Mouse (Mus musculus) layer of hippocampus, adult 2 months (tissue): ENCODE measurements around the gene Ccdc59. TPM values are rescaled to one million over a fixed set of nuclear protein-coding genes. Genes with fewer than 3 reads are reported as not detected.
A peak's percentile ranks its signal among the peaks of the same experiment; 100 is the strongest.

Experiments
- DNase-seq, 2 experiments: peaks; one replicate each; pipeline ENCODE4 v3.0.0; 2022; ENCODE audit warnings: low spot score in 2 of 2
- H3K27ac ChIP-seq: fragments of 200-600 bp; 2 replicates; pipeline ENCODE4 v1.8.1; 2022
- H3K4me3 ChIP-seq: fragments of 200-600 bp; 2 replicates; pipeline ENCODE4 v1.8.1; 2022; ENCODE audit warnings: mild to moderate bottlenecking
- CTCF ChIP-seq: fragments of 200-600 bp; conservative IDR thresholded peaks from 2 replicates; pipeline ENCODE4 v1.8.1; 2022; ENCODE audit warnings: antibody characterized with exemption, mild to moderate bottlenecking, moderate library complexity
- long read RNA-seq, 2 experiments: library from polyadenylated mRNA; stranded (forward); transcript quantifications; one replicate each; pipeline ENCODE4 v2.0.0; 2021; ENCODE audit warnings: borderline mapping rate in 2 of 2
- total RNA-seq, 2 experiments: library from RNA; stranded (reverse); gene quantifications; 2 replicates each; pipeline ENCODE4 v1.2.3; 2021

The Ccdc59 gene
- total RNA-seq = 10 to 100 TPM; 21.4 to 22.6 TPM
- long read RNA-seq, experiment 1, full-length matches to known transcripts = 19 of 19 reads
- long read RNA-seq, experiment 1, partial matches to known transcripts = 0 of 19 reads
- long read RNA-seq, experiment 1, other reads (novel, unspliced or antisense) = 0 of 19 reads
- long read RNA-seq, experiment 2, full-length matches to known transcripts = 23 of 26 reads
- long read RNA-seq, experiment 2, partial matches to known transcripts = 2 of 26 reads
- long read RNA-seq, experiment 2, other reads (novel, unspliced or antisense) = 1 of 26 reads

- DNase-seq = peak; percentile 96 to 97
- H3K27ac ChIP-seq = peak within 1 kb of the TSS; percentile 100
- peak; percentile 93 for TF ChIP-seq CTCF
Observed at GRCm38 (mm10) chr10:105840928-105841888, at the start of gene Ccdc59, which contains the start of gene Mettl25. Ccdc59 (plus strand) TSS chr10:105841067. Mettl25 (minus strand) TSS chr10:105841380.

GRCm38 (mm10) chr10:105793776-105794552, 46.9 kb upstream of the Ccdc59 start:
- no peak overlapping the region for H3K27ac ChIP-seq

More at GRCm38 (mm10) chr10:105840928-105841888, at the start of gene Ccdc59, which contains the start of gene Mettl25:
- peak within 1 kb of the TSS; percentile 89 for H3K4me3 ChIP-seq

DNA sequence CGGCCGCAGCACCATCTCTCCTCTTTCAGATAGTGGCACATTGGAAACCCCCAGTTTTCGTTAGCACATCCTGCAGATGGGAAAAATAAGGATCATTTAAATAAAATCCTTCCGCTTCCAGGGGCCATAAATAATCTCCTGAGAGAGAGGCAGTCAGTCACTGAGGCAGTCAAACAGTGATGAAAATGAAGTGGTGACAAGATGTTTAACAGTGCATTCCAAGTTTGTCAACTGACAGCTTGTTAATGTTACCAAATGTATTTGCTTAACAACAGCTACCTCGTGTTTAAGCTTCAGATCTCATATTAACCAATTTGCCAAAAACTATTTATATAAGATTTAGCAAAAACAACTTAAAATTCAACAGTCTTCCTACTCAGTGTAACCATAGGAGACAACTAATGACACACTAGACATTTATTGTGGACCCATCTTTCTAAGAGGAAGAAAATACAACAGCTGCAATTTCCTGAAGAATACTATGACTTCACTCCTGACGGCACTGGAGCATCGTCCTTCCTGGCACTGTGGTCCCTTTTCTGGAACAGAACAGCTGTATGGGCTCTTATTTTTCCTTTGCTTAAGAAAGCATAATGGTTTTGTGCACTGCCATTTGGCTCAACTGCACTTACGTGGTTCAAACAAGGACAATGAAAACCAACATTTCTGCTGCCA, 43.5 kb upstream of the Ccdc59 start:
- TF ChIP-seq CTCF = no peak
- no peak overlapping the region for H3K4me3 ChIP-seq
- no peak overlapping the region for H3K27ac ChIP-seq
- no peak for DNase-seq

More at GRCm38 (mm10) chr10:105793776-105794552, 46.9 kb upstream of the Ccdc59 start:
- no peak for TF ChIP-seq CTCF
- no peak overlapping the region for H3K4me3 ChIP-seq
- no peak for DNase-seq

- DNase-seq = no peak
- Histone ChIP-seq H3K27ac (no peak overlapping the region), H3K4me3 (no peak overlapping the region)
- no peak for TF ChIP-seq CTCF
Observed at GRCm38 (mm10) chr10:105801147-105801546, 39.7 kb upstream of the Ccdc59 start.

DNA sequence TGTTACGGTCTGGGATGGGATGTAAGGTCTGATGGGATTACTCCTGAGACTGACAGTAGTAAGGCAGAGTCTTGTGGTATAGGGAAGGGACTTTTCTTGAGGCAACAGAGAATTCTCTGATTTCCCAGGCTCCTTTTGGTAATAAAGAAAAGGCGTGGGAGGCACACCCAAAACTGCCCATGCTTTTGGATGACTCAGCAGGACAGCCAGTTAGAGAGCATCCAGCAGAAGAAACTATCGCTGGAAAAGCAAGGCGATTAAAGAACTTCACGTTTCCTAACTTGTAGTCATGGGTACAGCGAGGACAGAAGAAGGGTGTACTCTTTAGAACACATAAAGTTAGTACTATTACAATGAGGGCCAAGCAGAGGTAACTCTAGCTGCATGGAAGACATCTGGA, 38.7 kb upstream of the Ccdc59 start:
- no peak overlapping the region for H3K4me3 ChIP-seq
- H3K27ac ChIP-seq = no peak overlapping the region
- TF ChIP-seq CTCF = no peak
- DNase-seq = no peak

- no peak for DNase-seq
- no peak overlapping the region for H3K27ac ChIP-seq
- no peak for TF ChIP-seq CTCF
- H3K4me3 ChIP-seq = no peak overlapping the region
Observed at GRCm38 (mm10) chr10:105803461-105803860, 37.4 kb upstream of the Ccdc59 start.

DNA sequence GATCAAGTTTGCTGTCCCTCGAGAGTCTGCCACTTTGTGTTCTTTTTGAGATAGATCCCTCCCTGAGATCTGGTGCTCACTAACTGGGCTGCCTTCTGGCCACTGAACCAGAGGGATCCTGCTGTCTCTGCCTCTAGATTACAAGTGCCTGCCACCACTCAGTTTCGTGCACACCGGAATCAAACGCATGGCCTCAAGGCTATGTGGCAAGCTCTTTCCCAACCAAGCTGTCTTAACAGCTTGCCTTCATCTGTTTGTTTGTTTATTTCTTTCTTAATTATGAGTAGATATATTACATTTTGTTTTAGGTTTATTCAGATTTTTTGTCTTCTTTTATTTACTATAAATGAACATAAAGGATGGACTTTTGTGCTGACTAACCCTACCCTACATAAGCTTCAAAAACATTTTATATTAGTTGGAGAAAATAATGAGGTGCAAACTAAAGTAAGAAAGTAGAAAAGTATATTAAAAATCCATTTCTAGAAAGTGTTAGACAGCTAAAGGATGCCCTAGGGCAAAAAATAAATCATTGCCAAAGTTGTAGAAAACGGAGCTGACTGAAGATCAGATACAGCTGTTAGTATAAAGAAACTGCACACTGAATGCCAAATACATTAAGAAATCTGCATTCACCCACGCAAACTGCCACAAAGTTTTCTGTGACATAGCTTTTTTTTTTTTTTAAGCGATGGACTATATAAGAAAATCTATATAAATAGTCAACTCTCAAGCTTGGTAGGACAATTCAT, 34.4 kb upstream of the Ccdc59 start:
- Histone ChIP-seq H3K4me3 (no peak overlapping the region), H3K27ac (no peak overlapping the region)
- no peak for DNase-seq
- no peak for TF ChIP-seq CTCF

DNA sequence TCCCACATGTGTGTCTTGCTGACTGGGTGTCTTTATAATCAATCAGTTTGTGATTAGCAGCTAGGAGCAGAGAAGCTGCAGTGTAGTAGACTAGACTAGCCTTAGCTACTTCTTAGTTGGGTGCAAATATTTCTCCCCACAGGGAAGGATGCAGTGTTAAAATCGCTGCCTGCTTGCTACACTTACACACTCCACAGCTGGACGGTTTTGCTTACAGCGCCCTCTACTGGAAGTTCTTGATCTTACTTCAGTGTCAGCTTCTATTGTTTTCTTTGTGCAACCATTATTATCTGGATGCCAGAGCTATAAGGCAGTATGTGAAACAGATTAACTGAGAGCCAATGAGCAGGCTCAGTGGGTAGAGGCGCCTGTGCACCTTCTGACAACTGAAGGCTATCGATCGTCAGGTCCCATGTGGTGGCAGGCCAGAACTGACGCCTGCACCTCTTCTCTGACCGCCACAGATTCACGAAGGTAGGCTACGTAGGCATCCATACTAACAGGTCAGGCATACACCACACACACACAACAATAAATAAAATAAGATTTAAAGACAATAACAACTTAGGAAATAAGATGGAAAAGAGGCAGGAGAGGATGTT, 6.1 kb upstream of the Ccdc59 start:
- DNase-seq = peak; percentile 32 to 41
- Histone ChIP-seq H3K4me3 (no peak overlapping the region), H3K27ac (no peak overlapping the region)

DNA sequence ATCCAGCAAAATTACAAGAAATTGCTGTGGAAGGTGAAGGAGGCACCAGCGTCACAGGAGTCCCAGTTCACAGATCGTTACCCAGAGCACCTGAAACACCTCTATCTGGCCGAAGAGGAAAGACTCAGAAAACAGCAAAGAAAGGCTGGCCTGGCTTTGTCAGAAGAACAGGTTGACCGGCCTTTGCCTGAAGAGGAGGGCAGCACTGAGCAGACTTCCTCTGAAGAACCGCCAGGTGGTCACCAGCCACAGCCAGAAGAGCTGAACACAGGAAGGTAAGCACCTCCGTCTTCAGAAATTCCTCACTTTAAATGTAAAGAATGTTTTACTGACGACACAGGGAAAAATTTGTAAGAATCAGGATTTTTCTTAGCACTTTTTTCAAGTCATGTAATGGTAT, 1.7 kb downstream of the Ccdc59 start:
- H3K27ac ChIP-seq = no peak overlapping the region
- no peak for DNase-seq
- peak overlapping the region; percentile 89 for H3K4me3 ChIP-seq
- TF ChIP-seq CTCF = no peak

More for the DNA sequence above, 6.1 kb upstream of the Ccdc59 start:
- TF ChIP-seq CTCF = peak; percentile 81

GRCm38 (mm10) chr10:105850286-105850685, 9.4 kb downstream of the Ccdc59 start:
- H3K4me3 ChIP-seq = no peak overlapping the region
- DNase-seq = no peak
- no peak for TF ChIP-seq CTCF
- no peak overlapping the region for H3K27ac ChIP-seq

- TF ChIP-seq CTCF = no peak
- DNase-seq = no peak
- no peak overlapping the region for H3K27ac ChIP-seq
Observed at GRCm38 (mm10) chr10:105851136-105851535, 10.3 kb downstream of the Ccdc59 start.

More at GRCm38 (mm10) chr10:105851136-105851535, 10.3 kb downstream of the Ccdc59 start:
- H3K4me3 ChIP-seq = no peak overlapping the region
